Mouse (Mus musculus) left cerebral cortex, postnatal 10 days (tissue): ENCODE measurements around the gene 2210016F16Rik. TPM values are rescaled to one million over a fixed set of nuclear protein-coding genes. Genes with fewer than 3 reads are reported as not detected.
A peak's percentile ranks its signal among the peaks of the same experiment; 100 is the strongest.
"Not testable (repeated sequence)": the region's sequence is repeated elsewhere in the genome, so short reads cannot be mapped to it uniquely, and the experiment has no call there.

Source experiments
- DNase-seq, 2 experiments: peaks; one replicate each; pipeline ENCODE4 v3.0.0; 2021 to 2022; ENCODE audit warnings: low spot score in 2 of 2, mixed read lengths in 1 of 2; ENCODE audit errors: extremely low spot score in 1 of 2
- intact Hi-C: fragments of 180-260 bp; cut with DNase I; formaldehyde crosslinking; loops from one replicate; pipeline ENCODE4 v1.15.1; 2025
- total RNA-seq, 2 experiments: library from RNA; stranded (reverse); gene quantifications; 2 replicates each; pipeline ENCODE4 v1.2.3; 2021

The 2210016F16Rik gene
- total RNA-seq = 1 to 10 TPM; 4.7 to 5.6 TPM

- DNase-seq = peak; percentile 31 to 82
- intact Hi-C loops = loop anchor here (5.0 kb wide), 3 partner anchors 98 to 228 kb away; partner anchors contain the start of gene Idnk
Measured at GRCm38 (mm10) chr13:58384779-58385546, at the start of gene 2210016F16Rik. Gene 2210016F16Rik (minus strand): TSS chr13:58385225.

- no peak for DNase-seq
Measured at GRCm38 (mm10) chr13:58423061-58423660, 38.1 kb upstream of the 2210016F16Rik start.

GRCm38 (mm10) chr13:58422242-58422641 is 37.2 kb upstream of the 2210016F16Rik start:
- DNase-seq = no peak
- intact Hi-C loops = no loop called here

More at GRCm38 (mm10) chr13:58423061-58423660, 38.1 kb upstream of the 2210016F16Rik start:
- intact Hi-C loops = no loop called here

- no peak for DNase-seq
- intact Hi-C loops = no loop called here
Measured at GRCm38 (mm10) chr13:58421026-58421425, 36.0 kb upstream of the 2210016F16Rik start.

- no peak for DNase-seq
- intact Hi-C loops = no loop called here
Measured at GRCm38 (mm10) chr13:58419266-58419665, 34.2 kb upstream of the 2210016F16Rik start.

GRCm38 (mm10) chr13:58418656-58419055 is 33.6 kb upstream of the 2210016F16Rik start:
- intact Hi-C loops = no loop called here
- DNase-seq = no peak

- intact Hi-C loops = no loop called here
Measured at GRCm38 (mm10) chr13:58415838-58416237, 30.8 kb upstream of the 2210016F16Rik start.

GRCm38 (mm10) chr13:58415374-58415773 is 30.3 kb upstream of the 2210016F16Rik start:
- intact Hi-C loops = no loop called here
- no peak for DNase-seq

More at GRCm38 (mm10) chr13:58415838-58416237, 30.8 kb upstream of the 2210016F16Rik start:
- no peak for DNase-seq

- intact Hi-C loops = no loop called here
- no peak for DNase-seq
Measured at GRCm38 (mm10) chr13:58411073-58411472, 26.0 kb upstream of the 2210016F16Rik start.

GRCm38 (mm10) chr13:58403243-58403642 is 18.2 kb upstream of the 2210016F16Rik start, which contains the start of gene Hnrnpk:
Gene Hnrnpk (minus strand): TSS chr13:58403343.
- intact Hi-C loops = loop anchor here (5.0 kb wide), 2 partner anchors 139 to 184 kb away; no protein-coding TSS in a partner anchor
- not testable (repeated sequence) for DNase-seq

GRCm38 (mm10) chr13:58402744-58403110 is 17.7 kb upstream of the 2210016F16Rik start:
- intact Hi-C loops = loop anchor here (5.0 kb wide), 2 partner anchors 140 to 185 kb away; no protein-coding TSS in a partner anchor
- no peak for DNase-seq

GRCm38 (mm10) chr13:58402003-58402743 is 17.1 kb upstream of the 2210016F16Rik start, which contains the start of gene Rmi1:
Gene Rmi1 (plus strand): TSS chr13:58402248.
- DNase-seq = peak; percentile 96 to 98
- intact Hi-C loops = loop anchor here (5.0 kb wide), 2 partner anchors 140 to 185 kb away; no protein-coding TSS in a partner anchor

- intact Hi-C loops = loop anchor here (5.0 kb wide), 2 partner anchors 141 to 186 kb away; no protein-coding TSS in a partner anchor
Measured at GRCm38 (mm10) chr13:58401135-58402002, 16.3 kb upstream of the 2210016F16Rik start.

GRCm38 (mm10) chr13:58400576-58400975 is 15.6 kb upstream of the 2210016F16Rik start:
- intact Hi-C loops = loop anchor here (5.0 kb wide), 2 partner anchors 142 to 187 kb away; no protein-coding TSS in a partner anchor
- DNase-seq = no peak

More at GRCm38 (mm10) chr13:58401135-58402002, 16.3 kb upstream of the 2210016F16Rik start:
- DNase-seq = peak; percentile 47 to 92

- no peak for DNase-seq
- intact Hi-C loops = no loop called here
Measured at GRCm38 (mm10) chr13:58397651-58398050, 12.6 kb upstream of the 2210016F16Rik start.

GRCm38 (mm10) chr13:58394392-58394791 is 9.4 kb upstream of the 2210016F16Rik start:
- intact Hi-C loops, DNase-seq: not testable (repeated sequence)

GRCm38 (mm10) chr13:58389324-58389951 is 4.4 kb upstream of the 2210016F16Rik start:
- no peak for DNase-seq
- intact Hi-C loops = loop anchor here (5.0 kb wide), 3 partner anchors 102 to 232 kb away; partner anchors contain the start of gene Idnk
